Mouse (Mus musculus) ES-Bruce4 (cell line): ENCODE measurements around the gene Dnajc8.

Source experiments
- CTCF ChIP-seq: IDR thresholded peaks from one replicate; pipeline ENCODE4 v1.8.1; 2011; ENCODE audit warnings: low read depth, low read length
- POLR2A ChIP-seq: IDR thresholded peaks from one replicate; pipeline ENCODE4 v1.8.1; 2011; ENCODE audit warnings: low read length; ENCODE audit not compliant: insufficient read depth

- TF ChIP-seq POLR2A (peak; percentile 8), CTCF (no peak)
Observed at GRCm38 (mm10) chr4:132513395-132514273, 21.7 kb upstream of the Dnajc8 start.
